Mouse (Mus musculus): ENCODE results near the gene Snx11.
A peak's percentile ranks its signal among the peaks of the same experiment; 100 is the strongest.

Snx11 gene

GRCm38 (mm10) chr11:96762742-96763470 is 14.5 kb downstream of the Snx11 start:
- peak; percentile 89 for DNase-seq (ENCODE audit: low read depth, low spot score)

DNA sequence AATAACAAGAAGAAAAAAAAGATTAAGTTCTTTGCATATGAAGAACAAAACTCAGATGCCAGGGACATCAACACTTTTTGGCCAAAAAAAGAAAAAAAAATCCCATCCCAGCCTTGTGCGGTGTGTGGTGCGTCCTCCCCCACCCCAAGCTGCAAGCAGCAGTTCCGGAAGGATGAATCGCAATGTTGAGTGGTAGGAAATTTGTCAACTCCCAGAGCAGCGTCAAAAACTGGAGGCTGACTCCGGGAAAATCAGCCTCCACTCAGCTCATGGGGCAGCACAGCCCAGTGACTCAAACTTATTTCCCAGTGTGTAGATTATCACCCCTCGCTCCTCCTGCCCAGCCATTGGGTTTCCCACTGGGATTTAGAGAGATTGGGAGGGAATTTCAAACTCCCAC is 15.4 kb downstream of the Snx11 start:
- DNase-seq (ENCODE audit: low read depth, low spot score) = peak; percentile 73

DNA sequence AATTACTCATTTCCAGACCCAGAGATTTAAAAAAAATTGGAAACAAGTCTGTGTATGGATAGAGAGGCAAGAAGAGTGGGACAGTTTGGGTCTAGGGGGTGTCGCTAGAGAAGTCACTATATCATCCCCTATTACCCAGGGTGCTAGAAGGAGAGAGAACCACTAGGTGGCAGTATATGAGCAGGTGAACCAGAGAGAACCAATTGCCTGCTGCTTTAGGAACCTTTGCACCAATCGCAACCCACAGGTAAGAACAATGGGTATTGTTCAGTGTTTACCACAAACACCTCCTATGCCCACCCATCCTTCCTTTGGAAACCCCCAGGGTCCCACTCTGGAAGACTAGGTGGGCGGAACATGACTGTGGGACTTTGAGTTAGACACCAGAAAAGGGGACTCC is 17.3 kb downstream of the Snx11 start:
- DNase-seq (ENCODE audit: low read depth, low spot score) = peak; percentile 86

- DNase-seq (ENCODE audit: low read depth, low spot score) = no peak
Measured at GRCm38 (mm10) chr11:96758402-96758801, 19.0 kb downstream of the Snx11 start.

DNA sequence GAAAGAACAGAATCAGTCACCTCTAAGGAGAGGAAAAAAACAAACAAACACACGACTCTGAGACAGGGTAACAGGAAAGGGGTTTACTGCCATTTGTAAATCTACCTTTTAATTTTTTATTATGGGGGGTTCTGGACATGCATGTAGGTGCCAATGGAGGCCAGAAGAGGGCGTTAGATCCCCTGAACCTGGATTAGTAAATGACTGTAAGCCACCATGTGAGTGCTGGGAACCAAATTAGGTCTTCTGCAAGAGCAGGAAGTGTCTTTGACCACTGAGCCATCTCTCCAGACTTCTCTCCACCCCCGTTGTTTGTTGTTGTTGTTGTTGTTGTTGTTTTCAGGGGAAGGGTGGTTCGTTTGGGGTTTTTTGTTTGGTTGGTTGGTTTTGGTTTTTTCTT is 19.9 kb downstream of the Snx11 start:
- no peak for DNase-seq (ENCODE audit: low read depth, low spot score)

- no peak for DNase-seq (ENCODE audit: low read depth, low spot score)
Measured at GRCm38 (mm10) chr11:96755298-96755697, 22.1 kb downstream of the Snx11 start.

GRCm38 (mm10) chr11:96747555-96747954 is 29.8 kb downstream of the Snx11 start:
- no peak for DNase-seq (ENCODE audit: low read depth, low spot score)

DNA sequence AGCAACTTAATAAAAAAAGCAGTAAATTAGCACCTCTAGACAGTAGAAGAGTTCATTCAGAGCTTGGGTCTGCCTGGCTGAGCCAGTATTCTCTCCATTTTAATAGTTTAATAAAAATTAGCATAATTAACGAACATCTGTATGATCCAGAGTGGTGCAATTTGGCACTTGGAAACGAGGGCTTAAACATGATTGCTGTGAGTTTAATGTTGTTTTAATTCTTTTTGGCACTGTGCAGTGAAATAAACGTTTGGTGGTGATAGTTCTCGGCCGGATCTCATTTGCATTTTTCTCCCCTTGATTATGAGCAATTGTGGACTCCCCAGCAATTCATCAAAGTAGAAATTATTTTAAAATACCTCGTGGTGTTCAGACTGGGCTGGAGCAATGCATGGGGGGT is 30.7 kb downstream of the Snx11 start:
- DNase-seq (ENCODE audit: low read depth, low spot score) = no peak

GRCm38 (mm10) chr11:96743891-96744290 is 33.5 kb downstream of the Snx11 start:
- no peak for DNase-seq (ENCODE audit: low read depth, low spot score)

DNA sequence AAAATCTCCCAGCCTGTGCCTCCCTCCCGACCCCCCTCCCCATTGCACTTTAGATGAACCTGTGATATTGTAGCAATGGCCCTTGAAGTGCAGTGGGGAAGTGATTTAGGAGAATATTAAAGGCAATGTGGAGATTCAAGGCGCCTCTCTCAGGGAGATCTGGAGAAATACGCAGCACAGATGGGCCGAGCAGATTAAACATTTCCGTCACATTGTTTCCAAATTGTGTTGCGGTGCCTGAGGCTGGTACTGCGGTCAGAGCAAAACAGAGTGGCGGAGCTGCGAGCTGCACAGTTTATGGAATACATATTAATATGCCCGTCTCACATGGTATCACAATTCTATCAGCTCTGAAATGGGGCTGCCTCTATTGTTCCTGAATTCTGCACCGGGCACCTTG is 34.4 kb downstream of the Snx11 start:
- peak; percentile 54 for DNase-seq (ENCODE audit: low read depth, low spot score)

DNA sequence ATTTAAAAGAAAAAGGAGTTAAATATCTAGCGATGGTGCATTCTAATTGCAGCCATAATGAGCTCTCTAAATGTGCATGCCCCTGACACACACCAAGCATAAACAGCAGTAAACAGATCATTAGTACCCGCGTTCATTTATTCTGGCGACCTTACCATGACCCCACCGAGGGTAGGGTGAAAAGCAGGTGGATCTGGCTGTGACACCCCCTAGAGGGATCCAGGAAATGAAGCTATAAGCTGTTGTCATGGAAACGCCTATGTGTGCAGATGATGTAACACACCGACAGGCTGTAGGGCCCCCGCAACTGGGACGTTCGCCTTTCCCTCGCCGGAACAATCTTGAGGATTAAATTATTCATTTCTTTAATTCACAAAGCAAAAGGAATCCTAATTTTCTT is 35.4 kb downstream of the Snx11 start:
- DNase-seq (ENCODE audit: low read depth, low spot score) = peak; percentile 70

- DNase-seq (ENCODE audit: low read depth, low spot score) = no peak
Measured at GRCm38 (mm10) chr11:96740796-96741195, 36.6 kb downstream of the Snx11 start.

DNA sequence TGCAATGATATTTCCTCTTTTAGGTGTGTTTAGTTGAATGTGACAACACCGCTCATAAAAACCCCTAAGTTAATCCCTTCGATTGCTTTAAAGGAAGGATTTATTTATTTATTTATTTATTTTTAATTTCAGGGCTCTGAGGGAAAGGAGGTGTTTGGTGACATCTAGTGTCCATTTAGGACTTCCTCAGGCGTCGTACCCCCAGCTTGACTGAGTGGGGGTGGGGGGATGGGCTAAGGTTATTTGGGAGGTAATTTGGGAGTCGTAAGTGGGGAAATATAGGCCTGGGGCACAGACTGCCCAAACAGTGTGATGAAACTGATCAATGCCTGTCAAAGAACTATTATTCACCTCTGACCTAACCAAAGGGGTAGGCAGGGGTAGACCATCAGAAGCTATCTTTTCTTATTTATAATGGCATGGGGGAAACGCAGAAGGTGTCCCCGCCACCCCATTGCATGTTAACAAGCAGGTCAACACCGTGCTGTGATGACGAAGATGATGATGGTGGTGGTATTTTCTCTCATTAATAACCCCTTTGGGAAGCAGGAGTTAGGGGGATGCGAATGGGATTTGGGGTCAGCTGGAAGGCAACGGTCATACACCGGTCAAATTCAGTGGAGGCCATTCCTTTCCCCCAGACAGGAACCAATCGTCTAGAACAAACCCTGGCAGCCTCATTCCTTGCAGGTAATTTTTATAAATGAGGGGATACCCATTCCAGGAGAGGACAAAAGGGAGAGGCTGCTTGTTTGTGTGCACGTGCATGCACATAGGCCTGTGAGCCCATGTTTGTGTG is 39.5 kb downstream of the Snx11 start:
- no peak for DNase-seq (ENCODE audit: low read depth, low spot score)

GRCm38 (mm10) chr11:96736361-96736760 is 41.0 kb downstream of the Snx11 start:
- DNase-seq (ENCODE audit: low read depth, low spot score) = peak; percentile 67

DNA sequence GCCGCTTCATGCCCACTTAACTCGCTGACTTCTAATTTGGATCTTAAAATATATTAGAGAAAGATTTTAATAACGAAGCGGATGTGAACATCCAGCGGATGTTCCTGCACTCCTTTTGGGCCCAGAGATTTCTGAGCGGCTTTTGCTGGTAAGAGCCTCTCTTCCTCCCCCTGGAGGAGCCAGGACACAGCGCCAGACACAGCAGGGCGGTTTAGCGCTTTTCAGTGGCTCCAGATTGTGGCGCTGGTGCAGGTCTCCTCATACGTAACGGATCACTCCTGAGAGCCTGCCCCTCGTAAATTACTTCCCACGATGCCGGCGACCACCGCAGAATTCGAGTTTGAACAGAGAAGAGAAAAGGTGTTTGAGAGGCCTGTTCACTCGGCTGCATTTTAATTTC is 41.5 kb downstream of the Snx11 start:
- DNase-seq (ENCODE audit: low read depth, low spot score) = peak; percentile 93

- DNase-seq (ENCODE audit: low read depth, low spot score) = no peak
Measured at GRCm38 (mm10) chr11:96732657-96733056, 44.7 kb downstream of the Snx11 start.

DNA sequence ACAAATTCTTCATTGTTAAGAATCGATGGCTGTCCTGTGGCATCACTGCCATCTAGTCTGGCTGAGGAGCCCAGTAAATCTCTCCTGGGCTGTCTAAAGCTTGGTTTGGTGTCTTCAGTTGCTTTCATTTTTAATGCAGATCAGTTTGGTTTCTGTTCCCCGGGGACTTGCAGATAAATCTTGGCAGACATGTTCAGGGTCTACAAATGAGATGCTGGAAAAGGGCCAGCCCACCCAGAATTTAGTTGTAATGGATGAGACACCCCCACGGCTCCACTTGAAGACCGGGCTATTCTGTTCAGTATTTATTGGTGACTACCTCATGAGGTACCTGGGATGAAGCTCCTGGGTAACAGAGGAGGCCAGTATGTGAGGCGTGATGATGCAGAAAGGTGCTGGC is 47.0 kb downstream of the Snx11 start:
- no peak for DNase-seq (ENCODE audit: low read depth, low spot score)

GRCm38 (mm10) chr11:96729462-96729861 is 47.9 kb downstream of the Snx11 start:
- DNase-seq (ENCODE audit: low read depth, low spot score) = peak; percentile 60

DNA sequence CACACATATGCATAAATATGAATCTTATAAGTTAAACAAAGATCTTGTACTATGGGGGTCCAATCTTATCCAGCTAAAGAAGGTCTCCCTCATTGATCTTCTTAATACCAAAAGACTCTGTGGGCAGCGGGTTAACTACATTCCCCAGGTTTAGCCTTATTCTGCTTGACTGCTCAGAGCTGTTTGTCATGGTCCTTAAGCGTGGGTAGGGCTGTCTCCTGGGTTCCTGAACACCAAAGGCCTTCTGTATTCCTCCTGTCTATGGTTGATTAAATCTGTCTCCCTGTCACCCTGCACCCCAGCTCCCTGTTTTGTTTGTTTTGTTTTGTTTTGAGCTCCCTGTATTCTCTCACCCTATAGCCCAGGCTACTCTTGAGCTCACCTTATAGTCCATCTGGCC is 48.8 kb downstream of the Snx11 start:
- DNase-seq (ENCODE audit: low read depth, low spot score) = no peak

DNA sequence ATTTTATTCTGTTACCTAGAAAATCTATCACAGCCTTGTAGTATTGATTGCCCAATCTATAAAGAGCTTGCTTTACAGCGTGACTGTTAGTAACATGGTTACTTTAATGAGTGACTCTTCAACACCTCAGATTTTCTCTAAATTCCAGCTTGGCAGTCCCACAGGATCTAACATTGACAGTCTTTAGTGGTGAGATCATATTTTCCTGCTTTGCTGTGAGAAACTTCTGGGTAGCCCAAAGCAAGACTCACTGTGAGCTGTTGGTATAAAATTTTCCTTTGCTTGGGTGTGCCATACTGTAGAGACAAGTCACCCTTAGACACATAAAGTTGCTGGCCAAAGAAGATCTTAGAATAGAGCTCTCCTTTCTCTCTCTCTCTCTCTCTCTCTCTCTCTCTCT is 51.5 kb downstream of the Snx11 start:
- DNase-seq (ENCODE audit: low read depth, low spot score) = no peak

- no peak for DNase-seq (ENCODE audit: low read depth, low spot score)
Measured at GRCm38 (mm10) chr11:96718609-96719008, 58.8 kb downstream of the Snx11 start.

Measured in brain, adult 2 months (tissue).